Mouse (Mus musculus) splenic B cell, adult 2 months (primary cell): ENCODE measurements around the gene Tmem160.

ENCODE experiments used
- DNase-seq: peaks from one replicate; pipeline ENCODE4 v3.0.0-alpha.2; 2011; ENCODE audit warnings: low read depth, low spot score
- H3K27me3 ChIP-seq: 2 replicates; pipeline ENCODE4 v1.6.1; 2012; ENCODE audit warnings: mild to moderate bottlenecking, low read length, moderate library complexity, mixed read lengths; ENCODE audit not compliant: control insufficient read depth, poor library complexity, insufficient read depth, severe bottlenecking
- H3K36me3 ChIP-seq: 2 replicates; pipeline ENCODE4 v1.6.1; 2012; ENCODE audit warnings: mild to moderate bottlenecking, low read length, moderate library complexity, mixed read lengths; ENCODE audit not compliant: control insufficient read depth, poor library complexity, insufficient read depth, severe bottlenecking

Tmem160 gene

DNA sequence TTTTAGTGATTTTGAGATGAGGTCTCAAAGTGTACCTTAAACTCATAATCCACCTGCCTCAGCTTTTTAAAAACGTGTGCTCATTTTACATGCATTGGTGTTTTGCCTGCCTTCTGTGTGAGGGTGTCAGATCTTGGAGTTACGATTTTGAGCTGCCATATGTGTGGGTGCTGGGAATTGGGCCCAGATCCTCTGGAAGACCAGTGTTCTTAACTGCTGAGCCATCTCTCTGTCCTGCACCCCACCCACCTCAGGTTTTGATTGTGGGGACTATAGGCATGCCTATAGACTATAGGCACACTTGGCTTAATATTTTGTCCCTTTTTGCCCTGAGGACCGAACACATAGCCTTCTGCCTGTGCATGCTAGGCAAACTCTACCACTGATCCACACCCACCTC lies 39.6 kb downstream of the Tmem160 start:
- H3K36me3 ChIP-seq: no peaks in the 10 kb centered on the region
- no peaks in the 10 kb centered on the region for H3K27me3 ChIP-seq
- DNase-seq: no peak

DNA sequence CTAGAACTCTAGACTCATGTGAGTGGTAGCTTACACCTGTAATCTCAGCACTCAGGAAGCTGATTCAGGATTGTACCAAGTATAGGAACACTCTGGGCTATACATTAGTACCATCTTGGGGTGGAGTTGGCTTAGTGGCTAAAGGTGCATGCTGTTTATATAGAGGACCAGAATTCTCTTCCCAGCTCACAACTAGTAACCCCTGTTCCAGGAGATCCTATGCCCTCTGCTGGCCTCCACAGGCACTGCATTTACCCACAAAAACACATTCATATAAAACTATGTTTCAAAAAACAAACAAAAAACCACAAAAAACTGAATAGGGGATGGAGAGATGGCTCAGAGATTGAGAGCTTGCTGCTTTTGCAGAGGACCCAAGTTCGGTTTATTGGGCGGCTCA lies 40.8 kb downstream of the Tmem160 start:
- H3K36me3 ChIP-seq: no peaks in the 10 kb centered on the region
- no peaks in the 10 kb centered on the region for H3K27me3 ChIP-seq
- DNase-seq: peak; percentile 58

- DNase-seq: no peak
- H3K36me3 ChIP-seq: 0 out of 2 replicates have a peak, but pooled peaks cover 1% of the 10 kb centered on the region
- no peaks in the 10 kb centered on the region for H3K27me3 ChIP-seq
These were observed 43.7 kb downstream of the Tmem160 start for GRCm38 (mm10) chr7:16496260-16496659.

GRCm38 (mm10) chr7:16499671-16500104 lies 47.1 kb downstream of the Tmem160 start:
- Histone ChIP-seq H3K36me3 (peaks cover 3% of the 10 kb centered on the region; the same call in 1 of the 2 replicates), H3K27me3 (no peaks in the 10 kb centered on the region)
- DNase-seq: no peak

- no peak for DNase-seq
- Histone ChIP-seq H3K27me3 (no peaks in the 10 kb centered on the region), H3K36me3 (peaks cover 3% of the 10 kb centered on the region)
These were observed 49.0 kb downstream of the Tmem160 start for GRCm38 (mm10) chr7:16501571-16501970.

GRCm38 (mm10) chr7:16504573-16505225 lies 52.1 kb downstream of the Tmem160 start:
- Histone ChIP-seq H3K27me3 (no peaks in the 10 kb centered on the region), H3K36me3 (peaks cover 6% of the 10 kb centered on the region)
- DNase-seq: no peak
